27 mouse cellular contexts compared by ENCODE assay signal in genomic region chr10:7826106-7826505, GRCm38 (mm10). TPM values are rescaled to one million over a fixed set of nuclear protein-coding genes. Genes with fewer than 3 reads are reported as not detected.
DNase-seq lines count a peak whose midpoint lies in the region; ATAC-seq lines count a peak whose summit lies in the region.
"Had no signal": no experiment of that assay in that cellular context is flagged by ENCODE, and none has a peak within 500 bp of the region (broad histone marks: within the 10 kb centered on the region; RNA-seq: fewer than 3 reads in every experiment).

No protein-coding gene starts in this region.

- DNase-seq in CD4-positive, CD25-positive, alpha-beta regulatory T cell, adult 2 months (ENCODE audit: low read depth, low spot score), result peak; percentile 78
- DNase-seq in T-cell, adult 2 months (ENCODE audit: low spot score), result peak; percentile 42
- no peak for DNase-seq in cerebellum, adult 9-11 months
- DNase-seq in retina, postnatal 1 day, result no peak
- no peak for DNase-seq in forebrain, embryonic 11.5 days (ENCODE audit: low spot score)
- DNase-seq: adrenal gland, postnatal 10 days; cerebellum, adult 11 months; cerebellum, adult 2 months; cerebellum, postnatal 10 days; cerebellum, postnatal 36 days; embryo, embryonic 11 days; gastrocnemius, postnatal 10 days; gastrocnemius, postnatal 36 days; heart, adult 2 months; heart, postnatal 14 days had no signal

- H3K4me3 ChIP-seq in forebrain, embryonic 11.5 days (ENCODE audit: low read depth, low read length), result no peak overlapping the region
- H3K4me3 ChIP-seq: embryonic facial prominence, embryonic 10.5 days; embryonic facial prominence, embryonic 13.5 days; erythroblast, embryonic 14.5 days; forebrain, embryonic 13.5 days; heart, adult 2 months; heart, embryonic 10.5 days; heart, embryonic 13.5 days; hindbrain, embryonic 12.5 days; hindbrain, embryonic 15.5 days had no signal

- no peak overlapping the region for H3K4me2 ChIP-seq in forebrain, embryonic 11.5 days (ENCODE audit: low read depth, low read length, severe bottlenecking)
- H3K4me2 ChIP-seq: embryonic facial prominence, embryonic 13.5 days; forebrain, embryonic 13.5 days; heart, embryonic 13.5 days; hindbrain, embryonic 12.5 days; hindbrain, embryonic 15.5 days had no signal

- no peaks in the 10 kb centered on the region for H3K27me3 ChIP-seq in forebrain, embryonic 11.5 days (ENCODE audit: control insufficient read depth, insufficient read depth, low read length)
- H3K27me3 ChIP-seq: embryonic facial prominence, embryonic 13.5 days; forebrain, embryonic 13.5 days; heart, embryonic 13.5 days; hindbrain, embryonic 12.5 days; hindbrain, embryonic 15.5 days had no signal

- WGBS in forebrain, embryonic 11.5 days, result 92% methylated on average over 9 of the region's 9 CpGs

- H3K36me3 ChIP-seq in forebrain, embryonic 11.5 days (ENCODE audit: control insufficient read depth, insufficient read depth, low read length), result no peaks in the 10 kb centered on the region; the same call in 1 of the 2 replicates

- no peaks in the 10 kb centered on the region for H3K9me3 ChIP-seq in forebrain, embryonic 11.5 days (ENCODE audit: control insufficient read depth, low read length)
- H3K9me3 ChIP-seq: embryonic facial prominence, embryonic 10.5 days; embryonic facial prominence, embryonic 13.5 days; forebrain, embryonic 13.5 days; heart, embryonic 10.5 days; heart, embryonic 13.5 days; hindbrain, embryonic 12.5 days; hindbrain, embryonic 15.5 days had no signal

- H3K27ac ChIP-seq in forebrain, embryonic 11.5 days (ENCODE audit: low read depth, low read length), result no peak overlapping the region
- H3K27ac ChIP-seq: embryonic facial prominence, embryonic 10.5 days; embryonic facial prominence, embryonic 13.5 days; forebrain, embryonic 13.5 days; heart, adult 2 months; heart, embryonic 10.5 days; heart, embryonic 13.5 days; hindbrain, embryonic 12.5 days; hindbrain, embryonic 15.5 days had no signal

- peak; percentile 44 for ATAC-seq in inflammation-experienced regulatory T-cells, adult 6 months
- ATAC-seq in forebrain, embryonic 11.5 days (replicated peaks; ENCODE audit: low FRiP score), result no peak
- ATAC-seq: forebrain, embryonic 13.5 days; forebrain, embryonic 16.5 days; intestine, embryonic 16.5 days had no signal

- H3K4me1 ChIP-seq in forebrain, embryonic 11.5 days (replicated peaks; ENCODE audit: control insufficient read depth, insufficient read depth, low read length), result no peaks in the 10 kb centered on the region
- H3K4me1 ChIP-seq: embryonic facial prominence, embryonic 10.5 days; embryonic facial prominence, embryonic 13.5 days; forebrain, embryonic 13.5 days; heart, embryonic 10.5 days; heart, embryonic 13.5 days; hindbrain, embryonic 12.5 days; hindbrain, embryonic 15.5 days had no signal

- H3K9ac ChIP-seq in forebrain, embryonic 11.5 days (ENCODE audit: low read length), result no peak overlapping the region
- H3K9ac ChIP-seq: embryonic facial prominence, embryonic 13.5 days; forebrain, embryonic 13.5 days; heart, embryonic 13.5 days; hindbrain, embryonic 12.5 days; hindbrain, embryonic 15.5 days had no signal

RNA-seq across cellular contexts. Expression of gene Zc3h12d, which starts 6.2 kb away (rescaled TPM):
- 10 to 100 TPM; 36.9 to 59.8 (median 48.1) TPM for polyA plus RNA-seq in inflammation-experienced regulatory T-cells, adult 6 months (2017; shearing (Covaris generic))
- 0.04 TPM in 1 of 2 replicates, not detected in the other for polyA plus RNA-seq in forebrain, embryonic 11.5 days (2014; fragmentation: Nextera tagmentation; extraction: Ambion mirVana)
- polyA plus RNA-seq: C2C12; erythroblast, embryonic 14.5 days; forebrain, embryonic 13.5 days had no signal

RNA-seq across cellular contexts. Expression of gene Ppil4, which starts 33.4 kb away (rescaled TPM):
- 10 to 100 TPM; 73.7 to 85.7 (median 82.6) TPM for polyA plus RNA-seq in inflammation-experienced regulatory T-cells, adult 6 months (2017; shearing (Covaris generic))
- polyA plus RNA-seq in forebrain, embryonic 11.5 days (2014; fragmentation: Nextera tagmentation; extraction: Ambion mirVana), result 47.2 and 49.6 TPM in 2 replicates

RNA-seq across cellular contexts. Expression of gene Ginm1, which starts 33.5 kb away (rescaled TPM):
- polyA plus RNA-seq in inflammation-experienced regulatory T-cells, adult 6 months (2017; shearing (Covaris generic)), result 10 to 100 TPM; 64.3 to 74.6 (median 72.9) TPM
- polyA plus RNA-seq in forebrain, embryonic 11.5 days (2014; fragmentation: Nextera tagmentation; extraction: Ambion mirVana), result 51.5 and 55.2 TPM in 2 replicates

Comparison
In these comparisons a context has a peak if more than half of its experiments do, and no peak if none do; other contexts are left out.
1. DNase-seq: peak in CD4-positive, CD25-positive, alpha-beta regulatory T cell, adult 2 months (single experiment) and T-cell, adult 2 months (single experiment); none in cerebellum, adult 9-11 months (single experiment), retina, postnatal 1 day (single experiment) and forebrain, embryonic 11.5 days (single experiment).
2. RNA of gene Zc3h12d, which starts 6.2 kb away (polyA plus RNA-seq): 36.9 to 59.8 TPM in inflammation-experienced regulatory T-cells, adult 6 months; 0.04 TPM in forebrain, embryonic 11.5 days; every median in the first group is over 10 times any median in the second.